Mouse (Mus musculus) megakaryocyte, embryonic 14.5 days (primary cell): ENCODE results near the gene Ccl3.

Experiments
- FLI1 ChIP-seq: IDR thresholded peaks from 2 replicates; pipeline ENCODE4 v1.6.1; 2012; ENCODE audit warnings: low read length, inconsistent platforms, mixed read lengths
- GATA1 ChIP-seq: IDR thresholded peaks from 3 replicates; pipeline ENCODE4 v1.6.1; 2012; ENCODE audit warnings: mixed read lengths, low read length, inconsistent platforms, borderline replicate concordance

GRCm38 (mm10) chr11:83654606-83655005, 5.5 kb upstream of the Ccl3 start:
- TF ChIP-seq GATA1, result no peak
- TF ChIP-seq FLI1, result no peak
